Mouse (Mus musculus): ENCODE data around the gene Igf2r. TPM values are rescaled to one million over a fixed set of nuclear protein-coding genes. Genes with fewer than 3 reads are reported as not detected.
"Not testable (repeated sequence)": the region's sequence is repeated elsewhere in the genome, so short reads cannot be mapped to it uniquely, and the experiment has no call there.

The Igf2r gene
- total RNA-seq, 2 experiments from 2014 or later = 26.9 to 27.0 TPM

GRCm38 (mm10) chr17:12675646-12676045 lies 93.8 kb downstream of the Igf2r start, which contains the start of gene Slc22a1:
TSS of gene Slc22a1 (minus strand) at chr17:12675829.
- no peak for DNase-seq (ENCODE audit: low spot score in 2 of 2)

DNA sequence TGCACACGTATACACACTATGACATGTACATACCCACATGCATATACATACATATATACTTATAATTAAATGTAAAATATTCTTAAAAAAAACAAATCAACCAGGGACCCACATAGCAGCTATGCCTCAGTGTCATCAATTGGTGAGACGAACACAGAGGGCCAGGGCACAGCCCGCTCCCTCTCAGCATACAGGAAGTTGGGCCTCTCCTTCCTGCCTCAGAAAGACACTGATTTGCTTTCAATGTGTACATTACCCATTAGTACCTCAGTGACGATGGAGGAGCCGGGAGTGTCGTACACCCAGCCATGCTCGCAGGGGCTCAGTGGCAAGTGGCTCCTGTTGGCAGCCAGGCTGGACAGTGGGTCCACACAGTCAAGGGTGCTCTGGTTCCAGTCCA lies 94.5 kb downstream of the Igf2r start:
- not testable (repeated sequence) for DNase-seq (ENCODE audit: low spot score in 2 of 2)

DNA sequence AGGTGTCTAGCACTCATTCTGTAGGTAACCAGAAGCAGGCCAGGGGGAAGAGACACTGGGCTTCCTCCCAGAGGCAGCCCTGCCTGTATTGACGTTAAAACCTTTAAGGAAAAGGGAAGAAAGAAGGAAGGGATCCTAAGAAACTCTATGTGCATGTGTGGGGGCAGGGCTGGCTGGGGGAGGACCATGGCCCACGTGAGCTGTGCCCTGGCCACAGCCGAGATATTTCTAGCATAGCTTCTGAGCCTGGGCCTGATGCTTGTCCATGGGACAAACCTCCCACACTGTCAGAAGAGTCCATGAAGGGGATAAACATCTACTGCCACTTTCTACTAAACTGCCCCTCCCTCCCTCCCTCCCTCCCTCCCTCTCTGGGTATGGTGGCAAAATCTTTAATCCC lies 95.6 kb downstream of the Igf2r start:
- no peak for DNase-seq (ENCODE audit: low spot score in 2 of 2)

DNA sequence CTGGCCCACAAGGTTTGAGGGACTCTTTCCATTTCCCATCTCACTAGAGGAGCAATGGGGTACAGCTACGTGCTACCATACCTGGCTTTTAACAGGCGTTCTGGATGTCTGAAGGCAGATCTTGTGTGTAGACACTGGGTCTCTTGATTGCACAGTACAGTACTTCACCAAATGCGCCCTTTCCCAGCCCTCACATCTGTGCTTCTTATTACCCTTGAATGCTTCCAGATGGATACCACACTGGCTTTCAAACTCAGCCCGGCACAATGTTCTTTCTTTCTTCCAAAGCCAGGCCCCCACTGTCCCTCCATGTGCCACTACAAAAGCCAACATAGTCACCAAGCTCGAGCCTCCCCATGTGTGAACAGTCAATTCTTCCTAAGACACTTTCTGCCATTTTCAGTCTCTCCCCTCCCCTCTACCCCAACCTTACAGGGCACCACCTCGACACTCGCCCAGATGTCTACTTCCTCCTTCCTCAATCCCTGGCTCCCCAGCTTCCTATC lies 97.1 kb downstream of the Igf2r start:
- DNase-seq (ENCODE audit: low spot score in 2 of 2) = no peak

DNA sequence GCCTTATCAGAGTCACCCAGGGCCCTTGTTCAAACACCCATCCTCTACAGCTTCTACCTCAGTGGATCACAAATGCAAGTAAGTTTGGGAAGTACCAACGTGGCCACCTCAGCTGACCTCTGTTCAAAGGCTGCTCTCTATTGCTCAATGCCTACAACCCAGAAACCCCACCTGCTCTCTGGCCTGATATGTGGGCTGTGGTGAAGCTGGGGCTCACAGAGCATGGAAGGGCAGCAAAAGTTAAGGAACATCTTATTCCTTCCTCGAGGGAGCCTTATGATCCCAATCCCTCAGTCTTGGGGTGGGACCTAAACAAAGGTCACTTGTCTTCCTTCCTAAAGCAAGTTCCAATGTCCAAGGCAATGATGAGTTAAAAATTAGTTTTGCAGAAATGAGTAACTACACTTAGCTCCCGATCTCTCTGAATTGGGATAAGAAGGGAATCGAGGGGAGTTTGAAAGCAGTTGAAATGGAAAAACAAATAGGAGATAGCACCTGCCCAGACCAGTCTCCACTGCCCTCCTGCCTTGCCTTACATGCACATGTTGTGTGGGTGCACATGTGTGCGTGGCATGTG lies 98.3 kb downstream of the Igf2r start:
- no peak for DNase-seq (ENCODE audit: low spot score in 2 of 2)

- DNase-seq (ENCODE audit: low spot score in 2 of 2) = no peak
Observed at GRCm38 (mm10) chr17:12669363-12669679, 100.1 kb downstream of the Igf2r start.

- DNase-seq (ENCODE audit: low spot score in 2 of 2) = no peak
Observed at GRCm38 (mm10) chr17:12668478-12669362, 100.7 kb downstream of the Igf2r start.

GRCm38 (mm10) chr17:12664156-12664555 lies 105.3 kb downstream of the Igf2r start:
- no peak for DNase-seq (ENCODE audit: low spot score in 2 of 2)

GRCm38 (mm10) chr17:12660572-12661260 lies 108.7 kb downstream of the Igf2r start:
- peak in 1 of 2 experiments; percentile 16 for DNase-seq (ENCODE audit: low spot score in 2 of 2)

DNA sequence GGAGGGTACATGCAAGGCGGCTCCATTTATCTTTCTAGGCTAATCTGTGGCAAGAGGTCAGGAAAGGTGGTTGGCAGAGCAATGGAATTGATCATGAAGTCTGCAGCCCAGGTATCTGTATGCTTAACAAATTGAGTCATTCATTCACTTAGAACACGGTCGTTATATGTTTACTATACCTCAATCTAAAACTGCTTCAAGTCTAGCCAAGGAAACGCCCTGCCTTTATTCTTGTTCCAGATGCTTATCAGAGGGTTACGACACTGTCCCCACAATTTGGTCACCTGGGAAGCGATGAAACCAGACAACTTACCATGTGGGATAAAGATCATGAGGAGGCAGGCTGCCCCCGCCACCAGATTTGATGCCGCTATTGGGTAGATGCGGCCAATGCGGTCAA lies 110.2 kb downstream of the Igf2r start:
- DNase-seq (ENCODE audit: low spot score in 2 of 2) = no peak

GRCm38 (mm10) chr17:12658784-12659183 lies 110.7 kb downstream of the Igf2r start:
- no peak for DNase-seq (ENCODE audit: low spot score in 2 of 2)

DNA sequence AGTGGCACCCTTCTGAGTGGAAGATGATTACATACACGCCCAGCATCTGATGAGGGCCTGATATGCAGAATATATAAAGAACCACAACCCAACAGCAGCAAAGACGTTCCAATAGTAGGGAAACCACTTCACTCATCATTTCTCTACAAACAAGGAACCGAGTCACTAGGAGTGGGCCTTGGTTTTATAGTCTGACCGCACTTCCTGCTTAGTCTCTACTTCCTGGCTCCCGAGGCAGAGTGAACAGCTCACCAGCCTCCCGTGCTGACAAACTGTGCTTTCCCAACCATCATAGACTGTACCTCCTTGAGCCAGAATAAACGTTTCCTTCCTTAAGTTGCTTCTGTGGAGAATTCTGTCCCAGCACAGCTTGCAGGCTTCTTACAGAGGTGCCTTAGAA lies 113.6 kb downstream of the Igf2r start:
- DNase-seq (ENCODE audit: low spot score in 2 of 2) = no peak

- peak in 1 of 2 experiments; percentile 49 for DNase-seq (ENCODE audit: low spot score in 2 of 2)
Observed at GRCm38 (mm10) chr17:12654061-12654460, 115.4 kb downstream of the Igf2r start.

DNA sequence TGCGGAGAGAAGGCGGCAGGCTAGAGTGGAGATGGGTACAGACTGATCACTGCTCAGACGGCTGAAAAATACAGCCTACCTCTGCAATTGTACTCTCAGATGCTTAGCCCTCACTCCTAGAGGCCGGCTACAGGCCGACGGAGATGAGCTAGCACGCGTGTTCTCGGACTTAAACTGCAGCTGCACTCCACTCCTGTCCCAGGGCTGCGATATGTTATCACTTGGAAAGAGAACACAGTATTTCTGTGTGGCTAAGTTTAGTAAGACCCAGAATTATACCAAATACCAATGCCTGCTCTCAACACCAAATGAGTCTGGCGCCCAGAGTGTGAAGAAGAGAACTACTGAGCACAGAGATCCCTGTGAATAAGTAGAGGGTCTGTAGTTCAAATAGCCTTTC lies 116.9 kb downstream of the Igf2r start:
- no peak for DNase-seq (ENCODE audit: low spot score in 2 of 2)

DNA sequence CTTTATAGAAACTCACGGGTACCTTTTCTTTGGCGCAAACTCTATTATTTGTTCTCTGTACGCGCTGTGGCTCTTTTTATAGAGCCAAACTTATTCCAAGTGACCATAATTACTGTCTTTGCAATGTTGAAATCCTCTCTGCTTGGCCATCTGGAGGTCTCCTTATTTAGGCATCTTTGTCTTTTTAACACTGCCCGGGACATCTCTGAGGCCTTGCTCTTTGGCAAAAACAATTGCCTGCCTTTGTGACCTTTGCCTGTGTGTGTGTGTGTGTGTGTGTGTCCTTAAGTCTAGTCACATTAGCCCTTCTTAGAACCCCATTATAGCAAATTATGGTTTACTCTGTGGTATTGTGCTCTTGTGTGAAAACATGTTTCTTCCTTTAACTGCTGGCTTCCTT lies 124.0 kb downstream of the Igf2r start:
- no peak for DNase-seq (ENCODE audit: low spot score in 2 of 2)

- DNase-seq (ENCODE audit: low spot score in 2 of 2) = no peak
Observed at GRCm38 (mm10) chr17:12641087-12641486, 128.4 kb downstream of the Igf2r start.

GRCm38 (mm10) chr17:12639585-12639984 lies 129.9 kb downstream of the Igf2r start:
- no peak for DNase-seq (ENCODE audit: low spot score in 2 of 2)

DNA sequence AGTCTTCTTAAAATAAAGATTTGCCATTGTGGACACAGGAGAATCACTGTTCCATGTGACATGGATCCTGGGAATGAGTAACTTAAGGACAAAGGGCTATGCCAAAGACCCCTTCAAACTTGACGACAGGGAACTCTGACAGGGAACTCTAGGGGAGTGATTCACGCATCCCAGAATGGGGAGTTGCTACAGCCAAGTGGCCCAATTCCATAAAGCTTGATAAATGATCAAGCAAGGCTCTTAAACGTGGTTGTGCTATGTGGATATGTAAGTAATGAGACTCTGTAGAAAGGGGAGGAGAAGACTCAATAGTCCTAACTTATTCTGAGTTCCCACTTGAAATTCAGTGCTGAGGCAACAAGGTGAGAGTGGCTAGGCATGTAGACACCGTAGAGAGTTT lies 134.7 kb downstream of the Igf2r start:
- no peak for DNase-seq (ENCODE audit: low spot score in 2 of 2)
